Mouse (Mus musculus): ENCODE results near the gene Rhog.

Gene Rhog

GRCm38 (mm10) chr7:102249896-102250630 lies 5.8 kb downstream of the Rhog start:
- DNase-seq = peak; percentile 84 to 86

GRCm38 (mm10) chr7:102249531-102249895 lies 6.3 kb downstream of the Rhog start:
- no peak for DNase-seq

- DNase-seq = peak in 1 of 2 experiments; percentile 56
Observed at GRCm38 (mm10) chr7:102248691-102249404, 7.0 kb downstream of the Rhog start.

GRCm38 (mm10) chr7:102246956-102247797 lies 8.7 kb downstream of the Rhog start:
- peak; percentile 48 to 54 for DNase-seq

- DNase-seq = no peak
Observed at GRCm38 (mm10) chr7:102246265-102246664, 9.6 kb downstream of the Rhog start.

GRCm38 (mm10) chr7:102245775-102246174 lies 10.1 kb downstream of the Rhog start:
- DNase-seq = peak; percentile 69 to 80

- peak; percentile 54 to 77 for DNase-seq
Observed at GRCm38 (mm10) chr7:102244782-102245535, 10.9 kb downstream of the Rhog start.

GRCm38 (mm10) chr7:102243870-102244269 lies 12.0 kb downstream of the Rhog start:
- DNase-seq = peak; percentile 75

- DNase-seq = no peak
Observed at GRCm38 (mm10) chr7:102242917-102243316, 12.9 kb downstream of the Rhog start.

- DNase-seq = no peak
Observed at GRCm38 (mm10) chr7:102242371-102242770, 13.5 kb downstream of the Rhog start.

GRCm38 (mm10) chr7:102239591-102239990 lies 16.3 kb downstream of the Rhog start:
- peak in 1 of 2 experiments; percentile 36 for DNase-seq

- DNase-seq = no peak
Observed at GRCm38 (mm10) chr7:102238686-102239286, 17.1 kb downstream of the Rhog start.

GRCm38 (mm10) chr7:102233059-102233458 lies 22.8 kb downstream of the Rhog start:
- no peak for DNase-seq

- peak in 1 of 2 experiments; percentile 56 for DNase-seq
Observed at GRCm38 (mm10) chr7:102229814-102230213, 26.0 kb downstream of the Rhog start.

GRCm38 (mm10) chr7:102228049-102228670 lies 27.7 kb downstream of the Rhog start:
- DNase-seq = no peak

GRCm38 (mm10) chr7:102226051-102226450 lies 29.8 kb downstream of the Rhog start:
- DNase-seq = no peak

GRCm38 (mm10) chr7:102223883-102224738 lies 31.7 kb downstream of the Rhog start:
- DNase-seq = peak in 1 of 2 experiments; percentile 47

GRCm38 (mm10) chr7:102222830-102223556 lies 32.9 kb downstream of the Rhog start:
- DNase-seq = peak; percentile 82 to 83

- peak; percentile 47 to 60 for DNase-seq
Observed at GRCm38 (mm10) chr7:102222336-102222735, 33.5 kb downstream of the Rhog start.

GRCm38 (mm10) chr7:102221899-102222298 lies 34.0 kb downstream of the Rhog start:
- no peak for DNase-seq
